Mouse (Mus musculus) hindbrain, embryonic 15.5 days (tissue): ENCODE results near the gene Serpinf2. TPM values are rescaled to one million over a fixed set of nuclear protein-coding genes. Genes with fewer than 3 reads are reported as not detected.
"Not testable (repeated sequence)": the region's sequence is repeated elsewhere in the genome, so short reads cannot be mapped to it uniquely, and the experiment has no call there.

Source experiments
- ATAC-seq: fragments of 200-750 bp; cut with Nextera tagmentation; 2 replicates; pipeline ENCODE4 v1.8.0; 2017; ENCODE audit warnings: low read depth, moderate number of reproducible peaks, moderate TSS enrichment; ENCODE audit not compliant: low FRiP score
- H3K27ac ChIP-seq: fragments of 300-500 bp; sonication (generic); replicated peaks from 2 replicates; pipeline ENCODE4 v1.5.1; 2015; ENCODE audit warnings: mild to moderate bottlenecking, inconsistent platforms
- H3K27me3 ChIP-seq: fragments of 300-500 bp; sonication (generic); 2 replicates; pipeline ENCODE4 v1.6.1; 2015; ENCODE audit warnings: control low read depth, inconsistent platforms
- H3K36me3 ChIP-seq: fragments of 300-500 bp; sonication (generic); 2 replicates; pipeline ENCODE4 v1.6.1; 2015; ENCODE audit warnings: control low read depth, inconsistent platforms
- H3K4me1 ChIP-seq: fragments of 300-500 bp; sonication (generic); replicated peaks from 2 replicates; pipeline ENCODE4 v1.6.1; 2015; ENCODE audit warnings: control low read depth, inconsistent platforms
- H3K4me2 ChIP-seq: fragments of 300-500 bp; sonication (generic); 2 replicates; pipeline ENCODE4 v1.6.1; 2015; ENCODE audit warnings: moderate library complexity, mild to moderate bottlenecking, inconsistent platforms
- H3K4me3 ChIP-seq: fragments of 300-500 bp; sonication (generic); 2 replicates; pipeline ENCODE4 v1.5.1; 2015; ENCODE audit warnings: mild to moderate bottlenecking, inconsistent platforms
- H3K9ac ChIP-seq: fragments of 300-500 bp; sonication (generic); 2 replicates; pipeline ENCODE4 v1.6.1; 2015; ENCODE audit warnings: inconsistent platforms
- H3K9me3 ChIP-seq: fragments of 300-500 bp; sonication (generic); 2 replicates; pipeline ENCODE4 v1.6.1; 2016; ENCODE audit warnings: control low read depth, inconsistent platforms
- WGBS: fragments of 180-500 bp; shearing (Covaris S2); methylation state at CpG from one replicate; pipeline ENCODE4 v1.1.7; 2015; 5-methylcytosine and 5-hydroxymethylcytosine counted together
- polyA plus RNA-seq: library from polyadenylated mRNA; unstranded; fragments of >200 nt; fragmentation: Nextera tagmentation; extraction: Ambion mirVana; gene quantifications from 2 replicates; pipeline ENCODE4 v1.2.1, GENCODE M21; 2015

Serpinf2 gene
- polyA plus RNA-seq, 1 experiment from 2014 or later: 0.26 TPM

DNA sequence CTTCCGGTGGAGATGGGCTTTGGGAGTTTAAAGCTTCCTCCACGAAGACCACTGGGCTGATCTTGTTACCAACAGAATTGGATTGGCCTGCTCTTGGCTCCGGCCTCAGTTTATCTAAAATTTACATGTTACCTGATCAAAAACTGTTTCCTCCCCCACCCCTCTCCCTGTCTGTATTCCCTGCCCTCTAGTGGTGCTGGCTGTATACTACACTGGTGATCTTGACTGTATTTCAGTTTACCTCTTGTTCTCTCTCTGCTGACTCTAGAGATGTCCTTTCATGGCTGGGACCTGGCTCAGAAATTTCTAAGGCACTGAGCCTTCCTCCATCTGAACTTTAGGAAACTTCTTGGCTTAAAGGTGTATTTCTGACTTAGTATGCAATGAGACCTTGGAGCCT, 18.8 kb upstream of the Serpinf2 start:
- Histone ChIP-seq H3K9ac (no peak overlapping the region), H3K27me3 (no peaks in the 10 kb centered on the region), H3K9me3 (no peaks in the 10 kb centered on the region), H3K4me1 (peaks cover 39% of the 10 kb centered on the region), H3K4me2 (no peak overlapping the region), H3K4me3 (no peak overlapping the region), H3K36me3 (no peaks in the 10 kb centered on the region), H3K27ac (no peak overlapping the region)
- no peak for ATAC-seq
- 24% methylated on average over 3 of the region's 3 CpGs for WGBS

DNA sequence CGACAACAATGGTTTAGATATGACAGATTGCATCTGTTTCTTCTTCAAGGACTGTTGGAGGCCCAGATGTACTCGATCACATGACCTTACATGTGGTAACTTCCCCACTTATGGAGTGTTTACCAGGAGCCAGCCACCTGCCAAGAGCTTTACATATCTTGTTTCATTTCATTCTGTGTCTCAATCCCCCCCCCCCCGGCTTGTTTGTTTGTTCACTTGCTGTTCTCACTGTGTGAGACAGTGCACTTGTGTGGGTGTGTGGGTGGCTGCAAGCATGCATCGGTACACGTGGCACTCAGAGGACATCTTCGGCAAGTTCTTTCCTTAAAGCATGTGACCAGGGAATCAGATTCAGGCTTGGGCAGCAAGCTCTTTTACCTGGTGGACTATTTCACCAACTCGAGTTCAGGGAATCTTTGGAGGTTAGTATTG, 17.1 kb upstream of the Serpinf2 start:
- Histone ChIP-seq H3K27ac (no peak overlapping the region), H3K9ac (no peak overlapping the region), H3K4me3 (no peak overlapping the region), H3K4me1 (peaks cover 30% of the 10 kb centered on the region), H3K9me3 (no peaks in the 10 kb centered on the region), H3K36me3 (no peaks in the 10 kb centered on the region; the same call in 1 of the 2 replicates), H3K4me2 (no peak overlapping the region), H3K27me3 (no peaks in the 10 kb centered on the region)
- WGBS: 90% methylated on average over 7 of the region's 7 CpGs
- no peak for ATAC-seq

DNA sequence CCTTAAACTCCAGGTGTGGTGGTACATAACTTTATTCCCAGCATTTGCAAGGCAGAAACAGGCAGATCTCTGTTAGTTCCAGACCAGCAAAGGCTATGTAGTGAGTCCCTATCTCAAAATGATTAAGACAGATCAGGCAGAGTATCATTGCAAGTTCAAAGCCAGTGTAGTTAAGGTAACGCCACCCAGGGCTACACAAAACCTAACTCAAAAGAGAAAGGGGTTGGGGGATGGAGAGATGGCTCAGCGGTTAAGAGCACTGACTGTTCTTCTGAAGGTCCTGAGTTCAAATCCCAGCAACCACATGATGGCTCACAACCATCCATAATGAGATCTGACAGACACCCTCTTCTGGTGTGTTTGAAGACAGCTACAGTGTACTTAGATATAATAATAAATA, 16.6 kb upstream of the Serpinf2 start:
- H3K9me3 ChIP-seq, H3K27ac ChIP-seq, H3K4me2 ChIP-seq, H3K36me3 ChIP-seq, H3K27me3 ChIP-seq, ATAC-seq, H3K4me3 ChIP-seq, H3K9ac ChIP-seq: not testable (repeated sequence)
- WGBS: 88% methylated on average over 2 of the region's 2 CpGs
- H3K4me1 ChIP-seq: peaks cover 33% of the 10 kb centered on the region

DNA sequence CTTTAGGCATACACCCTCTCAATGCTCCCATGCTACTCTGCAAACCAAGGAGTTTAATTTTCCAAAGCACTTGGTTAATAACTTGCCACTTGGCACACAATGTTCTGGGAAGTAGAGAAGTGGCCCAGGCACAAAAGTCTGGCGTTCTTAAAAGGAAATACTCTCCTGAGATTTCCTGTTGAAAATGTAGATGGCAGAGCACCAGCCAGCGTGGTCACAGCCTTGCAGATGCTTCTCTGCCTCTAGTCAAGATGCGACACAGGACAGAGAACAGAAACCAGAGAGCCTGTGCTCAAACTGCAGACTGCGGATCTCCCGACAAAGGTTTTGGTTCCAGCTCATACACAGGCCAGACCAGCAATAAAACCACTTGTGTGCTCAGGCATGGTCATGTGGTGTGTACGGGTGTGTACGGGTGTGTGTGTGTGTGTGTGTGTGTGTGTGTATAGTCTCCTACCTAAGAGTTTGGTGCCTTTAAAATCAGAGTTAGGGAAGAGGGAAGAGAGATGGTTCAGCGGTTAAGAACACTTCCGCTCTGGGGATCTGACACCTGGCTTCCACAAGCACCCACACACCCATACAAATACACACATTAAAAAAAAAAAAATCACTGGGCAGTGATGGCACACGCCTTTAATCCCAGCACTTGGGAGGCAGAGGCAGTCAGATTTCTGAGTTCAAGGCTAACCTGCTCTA, 15.8 kb upstream of the Serpinf2 start:
- Histone ChIP-seq H3K4me2 (peak overlapping the region; percentile 100), H3K36me3 (peaks cover 2% of the 10 kb centered on the region; the same call in 1 of the 2 replicates), H3K27ac (peak overlapping the region; percentile 67), H3K4me3 (peak overlapping the region; percentile 80), H3K4me1 (peaks cover 36% of the 10 kb centered on the region), H3K9ac (peak overlapping the region; percentile 72), H3K27me3 (no peaks in the 10 kb centered on the region), H3K9me3 (no peaks in the 10 kb centered on the region)
- 77% methylated on average over 10 of the region's 10 CpGs for WGBS
- ATAC-seq: no peak

DNA sequence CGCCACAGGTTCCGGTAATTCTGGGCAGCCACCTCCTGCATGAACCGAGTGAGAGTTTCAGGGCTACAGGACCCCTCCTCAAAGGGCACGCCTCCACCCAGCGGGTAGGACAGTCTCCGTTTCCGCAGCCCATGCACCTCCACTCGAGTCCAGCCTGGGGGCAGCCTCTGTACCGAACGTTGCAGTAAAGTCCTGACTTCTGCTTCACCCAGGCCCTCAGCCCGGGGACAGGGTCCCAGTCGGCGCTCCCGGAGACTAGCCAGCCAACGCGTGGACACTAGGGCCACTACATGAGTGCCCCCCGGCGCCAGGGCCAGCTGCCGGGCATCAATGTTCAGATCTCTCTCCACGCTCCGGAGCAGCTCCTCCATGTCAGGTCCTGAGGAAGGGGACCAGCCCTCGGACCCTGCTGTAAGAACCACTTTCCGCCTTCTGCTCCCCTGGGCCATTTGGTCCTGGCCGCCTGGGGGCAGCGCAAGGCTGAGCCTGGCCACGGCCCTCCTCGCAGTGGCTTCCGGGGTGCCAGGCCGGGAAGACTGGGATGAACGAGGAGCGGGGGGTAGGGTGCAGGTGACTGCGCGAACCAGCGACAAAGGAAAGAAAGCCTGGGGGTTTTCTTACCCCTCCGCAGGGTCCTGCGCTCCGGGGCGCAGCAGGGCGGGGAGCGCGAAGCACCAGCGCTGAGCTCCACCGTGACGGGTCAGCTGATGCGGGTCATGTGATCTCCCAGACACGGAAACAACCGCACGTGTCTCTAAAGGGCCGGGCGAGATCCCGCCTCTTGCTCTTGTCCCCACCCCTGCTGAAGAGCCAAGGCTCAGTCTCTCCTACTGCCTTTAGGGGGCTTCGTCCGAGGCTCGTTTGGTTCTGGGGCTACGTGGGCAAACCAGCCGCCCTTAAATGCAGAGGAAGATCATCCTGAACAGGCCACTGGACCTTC, 14.9 kb upstream of the Serpinf2 start, which contains the start of gene Wdr81:
Gene Wdr81 (minus strand): TSS at position 727 of the 940 bp plus-strand sequence.
- Histone ChIP-seq H3K9ac (peak within 1 kb of the TSS; percentile 72), H3K27ac (peak within 1 kb of the TSS; percentile 67), H3K4me1 (peaks cover 31% of the 10 kb centered on the region), H3K4me3 (peak within 1 kb of the TSS; percentile 80), H3K36me3 (peaks cover 5% of the 10 kb centered on the region), H3K9me3 (no peaks in the 10 kb centered on the region), H3K27me3 (no peaks in the 10 kb centered on the region), H3K4me2 (peak within 1 kb of the TSS; percentile 100)
- ATAC-seq: peak; percentile 94
- 3% methylated on average over 56 of the region's 56 CpGs for WGBS

DNA sequence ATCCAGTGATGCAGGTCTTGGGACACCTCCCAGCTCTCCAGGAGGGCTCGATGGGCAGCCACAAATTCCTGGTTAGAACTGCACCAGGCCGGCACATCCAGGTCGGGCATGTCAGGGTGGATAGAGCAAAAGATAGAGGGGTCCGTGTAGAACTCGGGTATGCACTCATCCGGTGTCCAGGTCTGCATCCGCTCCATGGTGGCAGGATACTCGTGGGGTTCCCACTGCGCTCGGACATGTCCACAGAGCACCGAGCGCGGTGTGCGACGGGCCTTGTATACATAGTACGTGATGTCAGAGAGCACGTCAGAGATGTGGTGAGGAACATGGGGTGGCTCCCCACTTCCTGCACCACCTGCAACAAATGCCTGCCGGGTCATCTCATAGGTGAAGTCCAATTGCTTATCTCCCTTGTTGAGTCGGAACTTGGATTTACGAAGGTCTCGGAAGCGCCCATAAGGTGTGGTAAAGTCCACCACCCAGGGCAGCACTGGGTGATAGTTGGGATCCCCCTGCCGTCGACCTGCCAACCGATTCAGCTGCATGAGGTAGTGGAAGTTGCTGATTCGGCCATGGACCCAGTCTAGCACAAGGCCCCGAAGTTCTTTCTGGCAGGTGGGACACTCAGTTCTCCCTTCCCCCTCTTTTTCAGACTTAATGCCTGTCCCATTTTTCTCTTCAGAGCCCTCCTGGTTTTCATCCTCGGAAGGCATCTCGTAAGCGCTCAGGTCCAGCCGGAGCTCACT, 13.6 kb upstream of the Serpinf2 start:
- H3K27me3 ChIP-seq: no peaks in the 10 kb centered on the region
- no peak overlapping the region for H3K27ac ChIP-seq
- ATAC-seq: no peak
- H3K9me3 ChIP-seq: no peaks in the 10 kb centered on the region
- H3K4me1 ChIP-seq: peaks cover 31% of the 10 kb centered on the region
- WGBS: 95% methylated on average over 31 of the region's 31 CpGs
- peaks cover 15% of the 10 kb centered on the region for H3K36me3 ChIP-seq
- no peak overlapping the region; the same call in 1 of the 2 replicates for H3K4me3 ChIP-seq
- no peak overlapping the region for H3K9ac ChIP-seq
- peak overlapping the region; percentile 100; the same call in 1 of the 2 replicates for H3K4me2 ChIP-seq

DNA sequence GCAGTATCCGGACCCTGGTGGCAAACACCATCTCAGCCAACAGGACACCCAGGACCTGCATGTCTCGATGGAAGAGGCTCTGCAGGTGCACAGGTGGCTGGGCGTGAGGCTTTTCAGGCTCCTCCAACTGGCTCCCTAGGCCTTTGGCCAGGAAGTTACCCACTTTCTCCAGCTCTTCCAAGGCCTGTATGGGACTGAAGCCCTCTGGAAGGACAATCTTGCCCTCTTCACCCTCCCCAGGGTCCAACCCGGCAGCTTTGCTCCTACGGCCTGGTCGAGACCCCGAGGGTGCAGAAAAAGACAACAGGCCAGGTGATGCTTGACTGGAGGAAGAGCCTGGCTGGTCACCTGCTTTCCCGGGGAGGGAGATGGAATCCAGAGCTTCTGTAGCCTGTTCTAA, 12.7 kb upstream of the Serpinf2 start:
- Histone ChIP-seq H3K9me3 (no peaks in the 10 kb centered on the region), H3K9ac (no peak overlapping the region), H3K27ac (no peak overlapping the region), H3K36me3 (peaks cover 22% of the 10 kb centered on the region), H3K4me3 (no peak overlapping the region), H3K27me3 (no peaks in the 10 kb centered on the region), H3K4me2 (no peak overlapping the region), H3K4me1 (peaks cover 31% of the 10 kb centered on the region)
- 95% methylated on average over 8 of the region's 8 CpGs for WGBS
- ATAC-seq: no peak

DNA sequence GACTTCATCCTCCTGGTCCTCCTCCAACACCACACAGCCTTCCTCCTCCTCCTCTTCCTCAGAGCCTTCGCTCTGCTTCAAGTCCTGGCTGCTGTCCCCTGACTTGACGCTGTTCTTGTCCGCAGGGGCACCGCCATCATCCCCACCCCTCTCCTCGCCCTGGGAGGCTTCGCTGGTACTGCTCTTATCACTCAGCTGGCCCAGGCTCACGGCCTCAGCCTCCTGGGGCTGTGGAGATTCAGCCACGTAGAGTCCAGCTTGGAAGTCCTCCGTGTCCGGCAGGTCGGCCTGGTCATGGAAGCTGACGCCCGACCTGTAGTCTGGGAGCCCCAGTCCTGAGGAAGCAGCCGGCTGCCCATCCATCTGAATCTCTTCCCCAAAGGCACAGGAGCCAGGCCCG, 11.5 kb upstream of the Serpinf2 start:
- Histone ChIP-seq H3K36me3 (peaks cover 22% of the 10 kb centered on the region), H3K9ac (no peak overlapping the region), H3K27me3 (no peaks in the 10 kb centered on the region), H3K4me1 (peaks cover 31% of the 10 kb centered on the region), H3K27ac (no peak overlapping the region), H3K4me2 (no peak overlapping the region), H3K4me3 (no peak overlapping the region), H3K9me3 (no peaks in the 10 kb centered on the region)
- no peak for ATAC-seq
- 89% methylated on average over 15 of the region's 15 CpGs for WGBS

DNA sequence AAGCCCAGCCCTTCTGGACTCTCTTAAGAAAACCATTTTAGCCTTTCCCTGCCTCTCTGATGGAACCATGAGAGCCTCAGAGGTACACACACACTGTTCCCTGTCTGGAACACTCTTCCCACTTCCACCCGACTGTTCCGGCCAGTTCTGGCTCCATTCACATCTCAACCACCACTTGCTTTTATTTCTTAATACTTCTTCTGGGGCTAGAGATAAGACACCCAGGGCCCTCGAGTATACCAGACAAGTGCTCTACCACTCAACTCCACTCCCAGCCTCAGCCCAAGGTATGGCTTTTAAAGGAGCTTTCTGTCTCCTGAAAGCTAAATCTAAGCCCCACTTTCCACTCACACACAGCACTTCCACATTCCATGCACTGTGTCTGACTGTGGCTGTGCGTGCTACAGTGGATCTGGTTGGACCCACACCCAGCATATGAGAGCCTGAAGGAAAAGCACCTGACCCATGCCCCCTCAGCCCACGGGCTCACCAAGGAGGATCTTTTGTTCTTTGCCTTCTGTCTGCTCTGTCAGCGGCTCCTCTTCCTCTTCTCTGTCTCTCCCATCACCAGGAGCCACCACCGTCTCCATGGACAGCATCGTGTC, 11.0 kb upstream of the Serpinf2 start:
- peaks cover 31% of the 10 kb centered on the region for H3K4me1 ChIP-seq
- H3K4me2 ChIP-seq: no peak overlapping the region
- H3K36me3 ChIP-seq: peaks cover 25% of the 10 kb centered on the region
- H3K9me3 ChIP-seq: no peaks in the 10 kb centered on the region
- no peak for ATAC-seq
- H3K27ac ChIP-seq: no peak overlapping the region
- no peaks in the 10 kb centered on the region for H3K27me3 ChIP-seq
- 86% methylated on average over 8 of the region's 8 CpGs for WGBS
- no peak overlapping the region for H3K9ac ChIP-seq
- no peak overlapping the region for H3K4me3 ChIP-seq

DNA sequence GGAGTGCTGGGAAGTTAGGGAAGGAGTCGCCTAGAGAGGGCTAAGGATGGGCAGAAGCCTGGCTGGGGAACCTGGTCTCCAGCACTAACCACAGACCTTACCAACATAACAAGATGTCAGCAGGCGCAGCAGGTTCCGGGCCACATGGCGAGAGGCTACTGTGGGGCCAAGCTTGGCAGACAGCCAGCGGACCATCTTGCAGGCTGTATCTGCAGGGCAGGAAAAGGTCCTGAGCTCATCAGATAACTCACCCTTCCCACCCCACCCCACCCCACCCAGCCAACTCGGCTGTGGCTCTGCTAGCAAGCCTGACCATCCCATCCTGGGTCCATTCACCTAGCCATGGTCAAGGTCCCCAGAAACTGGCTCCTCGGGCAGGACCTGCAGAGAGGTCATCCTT, 10.3 kb upstream of the Serpinf2 start:
- no peak overlapping the region for H3K27ac ChIP-seq
- 68% methylated on average over 7 of the region's 7 CpGs for WGBS
- ATAC-seq: no peak
- H3K36me3 ChIP-seq: peaks cover 30% of the 10 kb centered on the region
- H3K4me3 ChIP-seq: no peak overlapping the region
- no peak overlapping the region for H3K9ac ChIP-seq
- H3K4me1 ChIP-seq: peaks cover 25% of the 10 kb centered on the region
- H3K27me3 ChIP-seq: no peaks in the 10 kb centered on the region
- no peak overlapping the region for H3K4me2 ChIP-seq
- no peaks in the 10 kb centered on the region for H3K9me3 ChIP-seq

DNA sequence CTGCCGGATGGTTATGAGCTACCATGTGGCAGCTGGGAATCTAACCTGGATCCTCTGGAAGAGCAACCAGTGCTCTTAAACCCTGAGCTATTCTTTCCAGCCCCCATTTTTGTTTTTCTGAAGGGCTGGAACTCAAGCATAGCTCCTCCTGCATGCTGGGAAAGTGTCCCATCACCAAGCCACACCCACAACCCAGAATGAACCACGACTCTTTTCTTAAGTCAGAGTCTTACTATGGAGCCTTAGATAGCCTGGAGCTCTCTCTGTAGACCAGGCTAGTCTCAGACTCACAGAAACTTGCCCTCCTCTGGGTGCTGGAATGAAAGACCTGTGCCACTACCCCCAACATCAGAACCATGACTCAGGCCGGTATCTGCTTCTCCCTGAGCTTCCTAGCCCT, 9.2 kb upstream of the Serpinf2 start:
- WGBS: 84% methylated on average over 3 of the region's 3 CpGs
- no peak overlapping the region for H3K27ac ChIP-seq
- H3K36me3 ChIP-seq: peaks cover 36% of the 10 kb centered on the region
- no peak overlapping the region for H3K4me3 ChIP-seq
- no peak overlapping the region for H3K9ac ChIP-seq
- peaks cover 18% of the 10 kb centered on the region for H3K4me1 ChIP-seq
- no peaks in the 10 kb centered on the region for H3K9me3 ChIP-seq
- H3K27me3 ChIP-seq: no peaks in the 10 kb centered on the region
- no peak for ATAC-seq
- no peak overlapping the region for H3K4me2 ChIP-seq
